Mouse (Mus musculus): ENCODE results near the gene Cers6. TPM values are rescaled to one million over a fixed set of nuclear protein-coding genes. Genes with fewer than 3 reads are reported as not detected.

Cers6 gene
- polyA plus RNA-seq, 1 experiment from 2014 or later = 24.1 TPM

DNA sequence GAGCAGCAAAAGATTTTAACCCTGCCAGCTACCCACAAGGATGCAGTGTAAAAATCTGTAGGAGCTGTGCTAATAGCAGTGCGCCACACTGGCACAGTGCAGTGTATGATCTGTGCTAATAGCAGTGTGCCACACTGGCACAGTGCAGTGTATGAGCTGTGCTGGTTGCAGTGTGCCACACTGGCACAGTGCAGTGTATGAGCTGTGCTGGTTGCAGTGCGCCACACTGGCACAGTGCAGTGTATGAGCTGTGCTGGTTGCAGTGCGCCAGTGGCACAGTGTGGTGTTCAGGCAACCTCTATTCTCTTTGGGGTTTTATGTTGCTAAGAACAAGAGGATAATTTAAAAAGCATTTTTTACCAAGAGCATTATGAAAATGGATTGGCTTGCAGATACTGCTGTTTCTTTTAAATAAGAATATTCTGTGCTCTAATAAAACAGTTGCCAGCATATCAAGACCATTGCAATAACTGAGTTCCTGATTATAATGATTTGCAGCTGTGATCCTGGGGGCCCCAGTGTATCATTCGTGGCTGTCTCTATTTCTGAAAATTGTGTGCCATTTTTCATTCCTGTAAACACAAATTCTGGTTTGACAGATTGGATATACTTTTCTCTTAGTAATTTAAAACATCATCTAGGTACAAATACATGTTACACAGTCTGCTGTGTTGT lies 159.5 kb downstream of the Cers6 start:
- DNase-seq (ENCODE audit: extremely low spot score, low spot score) = no peak
- H3K4me1 ChIP-seq = peaks cover 7% of the 10 kb centered on the region; the same call in 1 of the 2 replicates
- 92% methylated on average over 4 of the region's 4 CpGs for WGBS
- no peaks in the 10 kb centered on the region for H3K36me3 ChIP-seq (replicated peaks)
- H3K27ac ChIP-seq = no peak overlapping the region
- no peaks in the 10 kb centered on the region for H3K9me3 ChIP-seq
- no peaks in the 10 kb centered on the region for H3K27me3 ChIP-seq (ENCODE audit: poor library complexity, severe bottlenecking)
- H3K4me3 ChIP-seq = no peak overlapping the region

DNA sequence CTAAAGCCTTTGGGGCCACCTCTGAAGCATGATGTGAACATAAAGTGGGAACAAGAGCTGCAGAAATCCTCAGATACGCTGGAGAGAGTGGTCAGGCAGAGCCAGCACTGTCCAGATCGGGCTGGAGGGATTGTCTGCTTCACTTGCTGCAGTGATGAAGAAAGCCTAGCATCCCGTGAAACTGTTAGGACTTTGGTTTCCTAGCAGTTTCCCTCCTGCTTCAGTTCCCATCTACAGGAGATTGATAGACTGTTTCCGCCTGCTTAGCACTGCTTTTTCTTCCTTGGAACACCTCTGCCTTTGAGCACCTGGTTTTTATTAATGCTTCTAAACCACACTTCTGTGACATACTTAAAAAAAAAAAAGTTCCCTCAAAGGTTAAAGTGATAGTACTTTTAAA lies 160.3 kb downstream of the Cers6 start:
- H3K4me3 ChIP-seq = no peak overlapping the region
- no peaks in the 10 kb centered on the region for H3K36me3 ChIP-seq (replicated peaks)
- no peaks in the 10 kb centered on the region for H3K27me3 ChIP-seq (ENCODE audit: poor library complexity, severe bottlenecking)
- DNase-seq (ENCODE audit: extremely low spot score, low spot score) = no peak
- WGBS = 52% methylated on average over 4 of the region's 4 CpGs
- no peaks in the 10 kb centered on the region for H3K9me3 ChIP-seq
- peaks cover 7% of the 10 kb centered on the region; the same call in 1 of the 2 replicates for H3K4me1 ChIP-seq
- H3K27ac ChIP-seq = peak overlapping the region; percentile 60; the same call in 1 of the 2 replicates

DNA sequence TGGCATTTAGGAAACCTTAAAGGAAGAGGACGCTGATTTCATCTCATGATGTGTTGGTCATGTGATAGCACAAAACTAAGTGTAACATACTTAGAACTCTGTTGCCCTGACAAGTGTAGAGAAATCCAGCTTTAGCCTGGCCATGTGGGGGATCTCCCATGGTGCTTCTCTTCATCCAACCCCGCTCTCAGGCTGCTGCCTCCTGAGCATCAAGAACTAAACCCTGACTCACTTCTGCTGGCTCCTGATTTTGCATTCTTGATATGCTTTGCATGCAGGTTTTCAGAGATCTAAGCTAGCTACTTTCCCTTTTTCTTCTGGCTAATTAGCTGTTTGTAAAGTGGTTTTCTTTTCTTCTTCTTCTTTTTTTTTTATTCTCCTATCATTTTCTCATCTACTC lies 163.6 kb downstream of the Cers6 start:
- H3K36me3 ChIP-seq (replicated peaks) = peaks cover 4% of the 10 kb centered on the region; the same call in 1 of the 2 replicates
- H3K4me3 ChIP-seq = no peak overlapping the region
- peaks cover 7% of the 10 kb centered on the region; the same call in 1 of the 2 replicates for H3K4me1 ChIP-seq
- WGBS = 81% methylated on average over 2 of the region's 2 CpGs
- DNase-seq (ENCODE audit: extremely low spot score, low spot score) = no peak
- no peaks in the 10 kb centered on the region for H3K9me3 ChIP-seq
- no peaks in the 10 kb centered on the region for H3K27me3 ChIP-seq (ENCODE audit: poor library complexity, severe bottlenecking)
- no peak overlapping the region for H3K27ac ChIP-seq

DNA sequence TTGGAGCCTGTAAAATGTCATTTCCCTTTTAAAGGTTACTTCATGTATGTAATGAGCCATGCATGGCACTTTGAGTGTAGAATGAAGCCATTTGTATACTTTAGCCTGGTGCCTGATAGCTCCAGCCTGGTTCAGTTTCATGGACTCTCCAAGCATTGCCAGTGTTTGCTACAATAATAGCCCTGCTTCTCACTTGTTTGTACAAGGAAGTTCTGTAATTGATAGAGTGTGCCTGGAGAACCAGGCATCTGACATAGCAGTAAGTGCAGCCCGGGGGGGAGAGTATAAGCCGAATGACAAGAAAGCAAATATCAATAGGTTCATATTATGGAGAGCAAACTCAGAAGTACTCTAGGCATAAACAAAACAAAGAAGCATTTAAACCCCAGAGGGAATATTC lies 171.3 kb downstream of the Cers6 start:
- H3K4me1 ChIP-seq = peaks cover 13% of the 10 kb centered on the region
- H3K4me3 ChIP-seq = no peak overlapping the region
- H3K9me3 ChIP-seq = no peaks in the 10 kb centered on the region
- DNase-seq (ENCODE audit: extremely low spot score, low spot score) = no peak
- H3K27me3 ChIP-seq (ENCODE audit: poor library complexity, severe bottlenecking) = no peaks in the 10 kb centered on the region
- no peak overlapping the region for H3K27ac ChIP-seq
- peaks cover 4% of the 10 kb centered on the region; the same call in 1 of the 2 replicates for H3K36me3 ChIP-seq (replicated peaks)
- 74% methylated on average over 2 of the region's 2 CpGs for WGBS

DNA sequence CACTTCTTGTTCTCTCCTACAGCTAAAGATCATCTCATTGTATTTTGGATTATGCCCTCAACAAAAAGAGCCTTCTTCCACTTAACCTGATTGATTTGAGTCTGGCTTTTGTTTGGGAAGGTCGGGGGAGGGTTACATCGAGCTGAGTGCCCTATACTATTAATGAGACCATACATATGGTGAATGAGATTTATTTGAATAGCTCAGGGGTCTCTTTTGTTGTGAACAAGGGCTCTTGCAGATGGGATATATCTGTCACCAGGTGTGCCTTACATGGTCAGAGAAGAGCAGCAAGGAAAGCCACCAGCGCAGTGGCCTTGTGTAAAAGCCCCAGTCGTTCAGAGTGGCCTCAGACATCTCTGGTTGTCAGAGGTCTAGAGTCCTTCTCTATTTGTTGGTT lies 174.2 kb downstream of the Cers6 start:
- Histone ChIP-seq H3K27me3 (ENCODE audit: poor library complexity, severe bottlenecking) (no peaks in the 10 kb centered on the region), H3K4me3 (no peak overlapping the region), H3K4me1 (peaks cover 16% of the 10 kb centered on the region), H3K27ac (no peak overlapping the region), H3K36me3 (replicated peaks) (no peaks in the 10 kb centered on the region), H3K9me3 (no peaks in the 10 kb centered on the region)
- no peak for DNase-seq (ENCODE audit: extremely low spot score, low spot score)
- 12% methylated on average over 4 of the region's 4 CpGs for WGBS

DNA sequence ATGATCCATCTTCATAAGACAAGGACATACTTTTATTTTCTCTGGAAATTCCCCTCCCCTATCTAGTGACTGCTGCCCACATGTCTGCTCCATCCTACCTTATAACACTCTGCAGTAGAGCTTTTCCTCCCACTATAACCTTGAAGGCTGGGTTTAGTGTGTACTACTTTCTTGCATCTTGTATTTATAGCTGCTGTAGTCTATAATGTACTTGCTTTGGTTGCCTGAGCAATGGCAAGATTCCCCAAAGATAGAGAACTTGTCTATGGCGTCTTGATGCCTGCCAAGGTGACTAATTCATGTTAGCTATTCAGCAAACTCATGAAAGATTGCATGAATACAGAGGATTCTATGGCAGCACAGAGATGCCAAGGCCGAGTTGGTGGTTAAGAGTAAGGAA lies 176.1 kb downstream of the Cers6 start:
- H3K9me3 ChIP-seq = no peaks in the 10 kb centered on the region
- whole genome bisulfite sequencing = 85% methylated on average over 2 of the region's 2 CpGs
- no peak overlapping the region for H3K27ac ChIP-seq
- H3K4me1 ChIP-seq = peaks cover 18% of the 10 kb centered on the region
- DNase-seq (ENCODE audit: extremely low spot score, low spot score) = no peak
- H3K4me3 ChIP-seq = no peak overlapping the region
- no peaks in the 10 kb centered on the region for H3K27me3 ChIP-seq (ENCODE audit: poor library complexity, severe bottlenecking)
- H3K36me3 ChIP-seq (replicated peaks) = no peaks in the 10 kb centered on the region

DNA sequence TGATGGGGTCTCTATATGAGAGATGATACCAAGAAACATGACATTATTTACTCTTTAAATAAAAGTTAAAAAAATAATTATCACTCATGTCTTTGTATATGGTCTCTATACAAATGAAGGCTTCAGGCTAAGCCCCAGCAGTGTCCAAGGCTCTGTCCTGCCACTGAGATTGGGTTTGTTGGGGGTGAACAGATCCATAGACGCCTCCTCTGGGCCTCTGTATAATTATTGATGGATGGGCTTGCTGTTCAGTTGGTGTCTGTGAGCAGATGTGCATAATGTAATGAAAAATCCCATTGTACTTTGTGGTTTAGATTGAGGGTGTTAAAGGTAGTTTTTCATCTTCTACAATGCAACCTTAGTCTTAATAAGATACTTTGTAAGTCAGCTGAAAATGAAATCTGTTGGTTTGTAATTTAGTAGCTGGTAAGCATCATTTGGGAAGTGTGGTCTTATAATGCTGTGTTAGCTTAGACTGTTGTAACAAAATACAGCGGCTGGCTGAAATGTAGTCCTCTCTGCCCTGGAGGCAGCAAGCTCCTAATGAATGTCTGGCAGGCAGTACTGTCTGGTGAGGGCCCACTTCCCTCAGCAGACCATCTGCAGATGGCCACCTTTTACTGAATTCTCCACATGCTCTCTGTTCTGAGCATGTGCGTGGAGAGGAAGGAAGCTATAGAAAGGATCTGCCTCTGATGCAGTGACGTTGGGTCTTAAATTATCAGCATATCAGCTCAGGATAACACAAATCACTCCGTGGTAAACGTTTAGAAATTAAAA lies 181.3 kb downstream of the Cers6 start:
- DNase-seq (ENCODE audit: extremely low spot score, low spot score) = no peak
- no peaks in the 10 kb centered on the region for H3K27me3 ChIP-seq (ENCODE audit: poor library complexity, severe bottlenecking)
- H3K4me3 ChIP-seq = no peak overlapping the region
- H3K36me3 ChIP-seq (replicated peaks) = no peaks in the 10 kb centered on the region
- H3K4me1 ChIP-seq = peaks cover 7% of the 10 kb centered on the region
- H3K27ac ChIP-seq = no peak overlapping the region
- H3K9me3 ChIP-seq = no peaks in the 10 kb centered on the region
- WGBS = 72% methylated on average over 6 of the region's 6 CpGs

DNA sequence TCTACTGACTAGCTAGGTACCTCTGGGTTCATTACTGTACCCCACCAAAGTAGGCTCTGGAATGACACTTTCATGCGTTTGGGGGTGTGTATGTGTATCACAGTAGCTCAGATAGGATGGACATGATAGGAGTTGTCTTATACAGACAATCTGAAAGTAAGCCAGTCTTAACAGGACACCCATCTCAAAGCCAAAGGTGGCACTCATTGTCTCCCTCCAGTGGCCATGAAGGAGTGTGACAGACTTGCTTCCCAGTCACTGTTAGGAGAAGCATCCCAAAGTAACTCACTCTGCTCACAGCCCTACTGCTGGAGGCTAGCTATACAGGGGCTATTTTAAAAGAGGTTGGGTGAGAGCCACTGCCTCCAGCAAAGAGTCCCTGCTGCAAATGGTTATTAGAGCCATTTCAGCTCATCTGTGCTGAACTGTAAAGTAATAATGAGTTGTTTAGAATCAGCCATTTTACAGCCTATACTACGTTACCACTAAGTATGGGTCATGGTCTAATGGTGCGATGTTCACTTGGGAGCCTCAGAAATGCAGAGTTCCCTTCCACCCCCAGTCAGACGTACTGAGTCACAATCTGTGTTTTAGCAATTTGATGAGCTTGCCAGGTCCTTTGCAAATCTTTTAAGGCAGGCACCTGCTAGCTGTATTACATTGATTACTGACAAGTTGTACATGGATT lies 182.3 kb downstream of the Cers6 start:
- Histone ChIP-seq H3K27ac (no peak overlapping the region), H3K4me1 (peaks cover 7% of the 10 kb centered on the region), H3K9me3 (no peaks in the 10 kb centered on the region), H3K36me3 (replicated peaks) (no peaks in the 10 kb centered on the region), H3K27me3 (ENCODE audit: poor library complexity, severe bottlenecking) (no peaks in the 10 kb centered on the region), H3K4me3 (no peak overlapping the region)
- WGBS = 80% methylated on average over 4 of the region's 4 CpGs
- peak; percentile 28 for DNase-seq (ENCODE audit: extremely low spot score, low spot score)

DNA sequence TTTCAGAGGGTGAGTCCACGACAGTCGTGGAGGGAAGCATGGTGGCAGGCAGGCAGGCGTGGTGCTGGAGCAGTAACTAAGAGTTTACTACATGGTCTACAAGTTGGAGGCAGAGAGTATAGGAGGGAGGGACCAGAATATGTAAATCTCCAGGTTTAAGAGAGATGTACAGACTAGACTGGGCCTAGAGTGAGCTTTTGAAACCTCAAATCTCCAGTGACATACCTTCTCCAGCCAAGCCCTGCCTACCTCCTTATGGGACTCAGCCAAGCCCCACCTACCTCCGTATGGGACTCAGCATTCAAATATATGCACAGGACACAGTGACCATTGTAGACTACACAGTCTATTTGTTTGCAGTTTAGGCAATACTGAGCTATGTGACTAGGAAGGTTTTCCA lies 184.7 kb downstream of the Cers6 start:
- Histone ChIP-seq H3K27ac (no peak overlapping the region), H3K9me3 (no peaks in the 10 kb centered on the region), H3K27me3 (ENCODE audit: poor library complexity, severe bottlenecking) (no peaks in the 10 kb centered on the region), H3K4me1 (peaks cover 11% of the 10 kb centered on the region; the same call in 1 of the 2 replicates), H3K36me3 (replicated peaks) (no peaks in the 10 kb centered on the region), H3K4me3 (no peak overlapping the region)
- WGBS = 92% methylated on average over 4 of the region's 4 CpGs
- DNase-seq (ENCODE audit: extremely low spot score, low spot score) = no peak

DNA sequence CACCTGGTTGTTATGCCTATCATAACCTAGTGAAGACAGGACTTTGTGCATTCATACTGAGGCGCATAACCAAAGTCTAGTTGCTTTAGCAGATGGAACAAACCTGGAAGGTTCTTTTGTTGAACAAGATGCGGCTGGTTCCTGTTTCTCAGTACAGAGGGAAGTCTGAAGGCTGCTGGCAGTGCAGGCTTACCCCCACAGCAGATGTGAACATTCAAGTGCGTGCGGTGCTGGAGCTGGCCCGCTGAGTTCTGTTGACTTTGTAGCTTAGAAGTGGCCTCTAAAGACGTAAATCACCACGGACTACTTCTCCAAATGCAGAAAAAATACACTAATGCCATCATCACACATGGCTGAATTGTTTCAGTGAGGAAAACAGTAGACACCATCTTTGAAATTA lies 186.1 kb downstream of the Cers6 start:
- WGBS = 92% methylated on average over 7 of the region's 7 CpGs

DNA sequence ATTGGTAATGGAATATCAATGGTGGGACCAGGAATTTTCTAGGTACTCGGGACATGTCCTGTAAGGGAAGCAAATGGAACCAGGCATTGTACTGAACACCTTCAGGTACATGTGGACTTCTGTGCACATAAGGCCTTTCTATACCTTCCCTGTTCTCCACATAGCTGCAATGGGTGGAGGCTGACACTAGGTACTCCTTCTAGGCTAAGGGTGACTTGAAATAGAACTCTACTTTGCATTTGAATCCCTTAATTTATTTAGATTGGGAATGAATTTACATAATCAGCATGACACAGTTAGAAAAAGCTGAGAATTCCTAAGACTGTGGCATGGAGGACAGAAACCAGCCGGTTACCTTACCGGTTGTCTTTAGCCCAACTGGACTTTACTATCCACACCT lies 186.6 kb downstream of the Cers6 start:
- no peaks in the 10 kb centered on the region for H3K9me3 ChIP-seq
- no peak for DNase-seq (ENCODE audit: extremely low spot score, low spot score)
- H3K36me3 ChIP-seq (replicated peaks) = no peaks in the 10 kb centered on the region
- no peak overlapping the region for H3K4me3 ChIP-seq
- H3K27ac ChIP-seq = no peak overlapping the region
- H3K4me1 ChIP-seq = peaks cover 11% of the 10 kb centered on the region; the same call in 1 of the 2 replicates
- H3K27me3 ChIP-seq (ENCODE audit: poor library complexity, severe bottlenecking) = peaks cover 12% of the 10 kb centered on the region
- 92% methylated on average over 3 of the region's 3 CpGs for WGBS

More for the DNA sequence above, 186.1 kb downstream of the Cers6 start:
- H3K27ac ChIP-seq = no peak overlapping the region
- no peaks in the 10 kb centered on the region for H3K36me3 ChIP-seq (replicated peaks)
- peaks cover 11% of the 10 kb centered on the region; the same call in 1 of the 2 replicates for H3K4me1 ChIP-seq
- H3K27me3 ChIP-seq (ENCODE audit: poor library complexity, severe bottlenecking) = peaks cover 8% of the 10 kb centered on the region
- DNase-seq (ENCODE audit: extremely low spot score, low spot score) = no peak
- no peaks in the 10 kb centered on the region for H3K9me3 ChIP-seq
- H3K4me3 ChIP-seq = no peak overlapping the region

DNA sequence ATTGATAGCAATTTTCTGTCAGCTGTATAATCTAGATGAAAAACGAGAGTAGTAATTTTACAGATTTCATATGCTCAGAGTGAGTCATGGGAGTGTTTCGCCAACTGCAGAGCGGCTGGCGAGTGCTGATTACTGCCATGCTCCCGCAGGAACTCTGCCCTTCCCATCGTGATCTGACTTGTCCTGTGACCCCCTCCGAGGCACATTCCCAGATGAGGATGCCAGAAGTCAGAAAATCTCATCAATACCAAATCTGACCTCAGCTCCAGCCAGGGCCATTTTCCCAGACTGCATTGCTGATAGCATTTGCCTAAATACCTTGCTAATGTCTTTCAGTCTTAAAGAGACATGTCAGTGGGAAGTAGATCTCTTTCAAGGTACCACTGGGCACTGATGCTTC lies 187.9 kb downstream of the Cers6 start:
- no peak overlapping the region for H3K27ac ChIP-seq
- DNase-seq (ENCODE audit: extremely low spot score, low spot score) = no peak
- H3K36me3 ChIP-seq (replicated peaks) = no peaks in the 10 kb centered on the region
- H3K4me1 ChIP-seq = peaks cover 16% of the 10 kb centered on the region
- no peaks in the 10 kb centered on the region for H3K9me3 ChIP-seq
- WGBS = 79% methylated on average over 7 of the region's 7 CpGs
- H3K27me3 ChIP-seq (ENCODE audit: poor library complexity, severe bottlenecking) = peaks cover 12% of the 10 kb centered on the region
- H3K4me3 ChIP-seq = no peak overlapping the region

DNA sequence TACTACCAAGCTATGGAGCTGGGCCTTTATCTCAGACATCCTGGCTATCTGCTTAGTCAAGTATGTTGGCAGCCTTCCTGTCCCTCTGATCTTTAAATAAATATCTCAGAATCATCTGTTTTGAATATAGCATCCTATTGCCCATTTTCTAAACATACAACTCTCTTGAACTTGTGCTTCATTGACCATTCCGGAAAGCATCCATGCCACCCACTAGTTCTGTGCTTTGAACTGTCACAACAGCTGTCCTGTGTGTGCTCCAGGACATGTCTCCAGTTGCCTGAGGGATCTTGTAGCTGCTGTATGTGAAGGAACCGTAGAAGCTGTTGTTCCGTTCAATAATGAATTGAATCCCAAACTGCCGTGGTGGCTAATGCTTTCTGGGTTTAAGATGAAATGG lies 188.9 kb downstream of the Cers6 start:
- Histone ChIP-seq H3K9me3 (no peaks in the 10 kb centered on the region), H3K36me3 (replicated peaks) (no peaks in the 10 kb centered on the region), H3K4me1 (peaks cover 19% of the 10 kb centered on the region), H3K4me3 (no peak overlapping the region), H3K27ac (no peak overlapping the region), H3K27me3 (ENCODE audit: poor library complexity, severe bottlenecking) (peaks cover 22% of the 10 kb centered on the region)
- WGBS = 79% methylated on average over 4 of the region's 4 CpGs
- no peak for DNase-seq (ENCODE audit: extremely low spot score, low spot score)

Data from forebrain, embryonic 10.5 days (tissue).